Mouse (Mus musculus): Measurements from ENCODE around the gene Acap1. TPM values are rescaled to one million over a fixed set of nuclear protein-coding genes. Genes with fewer than 3 reads are reported as not detected.

Acap1 gene
- polyA plus RNA-seq, 1 experiment from 2014 or later: 5.9 TPM

DNA sequence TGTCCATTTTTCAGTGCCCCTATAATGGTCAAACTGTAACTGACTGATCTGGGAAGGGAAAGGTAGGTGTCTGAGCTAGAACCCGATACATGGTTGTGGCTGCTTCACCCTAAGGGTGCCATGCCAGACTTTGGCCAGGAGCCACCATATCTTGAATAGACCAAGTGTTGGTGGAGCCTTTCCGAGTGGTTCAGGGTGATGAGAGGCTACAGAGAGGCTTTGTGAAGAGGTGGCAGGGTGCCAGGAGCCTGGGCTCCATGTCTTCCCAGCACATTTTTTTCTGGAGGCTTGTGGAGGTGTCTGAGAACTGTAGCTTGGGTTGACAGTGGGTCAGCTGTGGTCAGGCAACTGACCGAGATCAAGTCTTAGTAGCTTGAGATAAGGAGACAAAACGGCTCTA lies 3.9 kb downstream of the Acap1 start:
- Histone ChIP-seq H3K27me3 (replicated peaks) (no peaks in the 10 kb centered on the region), H3K36me3 (no peaks in the 10 kb centered on the region), H3K4me2 (replicated peaks) (no peak overlapping the region), H3K9ac (no peak overlapping the region), H3K4me3 (replicated peaks) (no peak overlapping the region), H3K4me1 (replicated peaks) (no peaks in the 10 kb centered on the region), H3K27ac (no peak overlapping the region), H3K9me3 (no peaks in the 10 kb centered on the region)
- no peak for ATAC-seq
- 73% methylated on average over 4 of the region's 4 CpGs for WGBS

DNA sequence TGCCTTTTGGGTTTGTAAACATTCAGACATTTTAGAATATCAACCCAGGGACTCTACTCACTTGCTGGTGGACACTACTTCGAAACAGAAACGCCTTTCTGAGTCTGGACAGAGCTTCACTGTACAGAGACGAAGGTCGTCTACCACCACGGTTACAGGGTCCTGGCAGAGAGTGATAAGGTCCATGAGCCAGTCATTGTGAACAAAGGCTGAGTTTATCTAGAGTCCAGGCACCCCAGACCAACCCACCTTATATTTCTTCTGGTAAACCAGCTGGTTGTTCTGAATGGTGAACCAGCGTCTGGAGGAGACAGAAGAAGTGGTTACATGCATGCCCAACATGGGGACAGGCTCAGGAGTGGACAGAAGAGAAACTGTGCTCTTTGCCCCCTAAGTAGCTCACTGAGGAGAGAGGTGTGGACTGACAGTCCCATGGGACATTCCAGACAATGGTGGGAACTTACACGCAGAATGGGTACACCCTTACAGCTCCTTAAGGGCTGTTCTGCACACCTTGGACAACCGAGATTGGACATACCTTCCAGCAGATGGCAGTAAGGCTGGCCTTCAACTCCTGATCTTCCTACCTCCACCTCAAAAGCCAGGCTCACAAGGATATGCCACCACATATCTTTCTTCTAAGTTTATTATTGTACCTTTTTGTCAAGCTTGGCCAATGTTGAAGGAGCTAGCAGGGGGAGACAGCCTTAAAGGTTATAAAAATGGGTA lies 8.3 kb downstream of the Acap1 start:
- Histone ChIP-seq H3K4me3 (replicated peaks) (no peak overlapping the region), H3K36me3 (no peaks in the 10 kb centered on the region), H3K27me3 (replicated peaks) (no peaks in the 10 kb centered on the region), H3K9me3 (no peaks in the 10 kb centered on the region), H3K4me2 (replicated peaks) (no peak overlapping the region), H3K27ac (no peak overlapping the region), H3K4me1 (replicated peaks) (peaks cover 6% of the 10 kb centered on the region; the same call in 1 of the 2 replicates), H3K9ac (no peak overlapping the region)
- 65% methylated on average over 8 of the region's 8 CpGs for WGBS
- no peak for ATAC-seq

DNA sequence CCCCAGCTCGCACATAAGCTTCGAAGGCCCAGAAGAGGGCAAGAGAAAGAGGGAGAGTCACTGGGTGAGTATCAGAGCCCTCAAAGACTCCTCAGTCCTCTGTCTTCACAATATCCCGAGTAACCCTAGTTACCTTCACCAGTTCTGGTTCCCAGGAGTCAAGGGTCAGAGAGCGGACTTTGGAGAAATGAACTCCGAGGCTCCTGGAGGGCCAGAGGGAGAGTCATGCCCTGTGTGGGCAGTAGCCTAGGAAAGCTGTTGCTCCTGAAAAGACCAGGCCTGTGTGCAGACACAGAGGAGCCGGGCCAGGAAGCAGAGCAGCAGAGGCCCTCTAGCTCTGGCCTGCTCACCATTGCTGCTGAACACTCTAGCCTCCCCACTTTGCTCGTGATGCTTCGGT lies 10.7 kb downstream of the Acap1 start:
- Histone ChIP-seq H3K9ac (no peak overlapping the region), H3K4me3 (replicated peaks) (no peak overlapping the region), H3K4me2 (replicated peaks) (no peak overlapping the region)

DNA sequence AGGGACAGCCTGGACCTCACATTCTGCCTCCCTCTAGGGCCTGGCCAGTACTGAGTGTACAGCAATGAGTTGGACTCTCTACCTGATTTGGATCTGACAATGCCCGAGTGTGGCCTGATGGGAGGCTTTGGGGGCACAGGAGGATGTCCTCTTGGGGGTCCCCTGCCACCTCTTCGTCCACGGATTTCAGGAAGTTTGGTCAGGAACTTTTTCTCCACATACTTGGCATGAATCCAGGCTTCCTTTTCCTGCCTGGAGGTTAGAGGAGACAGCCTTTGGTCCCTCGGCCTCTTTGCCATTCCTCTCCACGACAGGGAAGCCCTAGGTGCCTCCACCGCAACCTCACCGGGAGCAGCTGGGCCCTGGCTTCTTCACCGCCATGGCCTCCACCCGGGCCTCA lies 11.1 kb downstream of the Acap1 start:
- WGBS: 64% methylated on average over 9 of the region's 9 CpGs
- no peak overlapping the region for H3K4me2 ChIP-seq (replicated peaks)
- no peak overlapping the region for H3K9ac ChIP-seq
- H3K27me3 ChIP-seq (replicated peaks): no peaks in the 10 kb centered on the region
- H3K27ac ChIP-seq: no peak overlapping the region
- no peak overlapping the region for H3K4me3 ChIP-seq (replicated peaks)
- no peak for ATAC-seq
- no peaks in the 10 kb centered on the region for H3K9me3 ChIP-seq
- no peaks in the 10 kb centered on the region for H3K36me3 ChIP-seq
- H3K4me1 ChIP-seq (replicated peaks): peaks cover 21% of the 10 kb centered on the region

More for the DNA sequence above, 10.7 kb downstream of the Acap1 start:
- Histone ChIP-seq H3K27me3 (replicated peaks) (no peaks in the 10 kb centered on the region), H3K27ac (0 out of 2 replicates have a peak overlapping the region, but pooled peaks have one; percentile 3), H3K4me1 (replicated peaks) (peaks cover 17% of the 10 kb centered on the region), H3K36me3 (no peaks in the 10 kb centered on the region), H3K9me3 (no peaks in the 10 kb centered on the region)
- WGBS: 76% methylated on average over 8 of the region's 8 CpGs
- ATAC-seq: no peak

DNA sequence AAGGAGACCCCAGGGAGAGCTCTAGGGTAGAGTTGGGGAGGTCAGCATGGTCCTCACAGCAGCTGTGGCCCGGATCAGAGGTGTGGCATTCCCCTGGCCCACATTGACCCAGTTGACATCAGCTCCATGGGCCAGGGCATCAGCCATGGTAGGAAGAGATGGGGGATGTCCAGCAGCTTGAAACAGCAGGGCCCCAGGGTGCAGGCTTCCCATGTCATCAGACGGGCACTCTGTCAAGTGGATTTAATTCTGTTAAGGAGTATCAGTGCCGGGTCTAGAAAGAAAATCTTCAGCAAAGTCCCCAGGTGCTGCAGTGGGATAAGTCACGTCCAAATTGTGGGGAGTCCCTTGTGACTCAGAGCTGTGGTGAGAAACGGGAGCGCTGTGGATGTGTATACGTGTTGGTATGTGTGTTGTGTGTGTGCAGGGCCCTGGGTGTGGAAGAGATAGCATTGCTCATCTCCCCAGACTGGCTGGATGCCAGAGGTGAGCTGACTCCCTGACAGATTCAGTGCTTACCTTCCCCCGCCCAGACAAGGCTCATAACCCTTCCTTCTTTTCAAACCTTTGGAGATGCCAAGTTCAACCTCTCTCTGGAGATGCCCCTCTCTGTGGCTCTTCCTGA lies 11.7 kb downstream of the Acap1 start:
- Histone ChIP-seq H3K9me3 (no peaks in the 10 kb centered on the region), H3K4me2 (replicated peaks) (no peak overlapping the region), H3K27me3 (replicated peaks) (no peaks in the 10 kb centered on the region), H3K27ac (no peak overlapping the region), H3K36me3 (no peaks in the 10 kb centered on the region), H3K9ac (no peak overlapping the region), H3K4me1 (replicated peaks) (peaks cover 27% of the 10 kb centered on the region), H3K4me3 (replicated peaks) (no peak overlapping the region)
- no peak for ATAC-seq
- WGBS: 79% methylated on average over 8 of the region's 8 CpGs

DNA sequence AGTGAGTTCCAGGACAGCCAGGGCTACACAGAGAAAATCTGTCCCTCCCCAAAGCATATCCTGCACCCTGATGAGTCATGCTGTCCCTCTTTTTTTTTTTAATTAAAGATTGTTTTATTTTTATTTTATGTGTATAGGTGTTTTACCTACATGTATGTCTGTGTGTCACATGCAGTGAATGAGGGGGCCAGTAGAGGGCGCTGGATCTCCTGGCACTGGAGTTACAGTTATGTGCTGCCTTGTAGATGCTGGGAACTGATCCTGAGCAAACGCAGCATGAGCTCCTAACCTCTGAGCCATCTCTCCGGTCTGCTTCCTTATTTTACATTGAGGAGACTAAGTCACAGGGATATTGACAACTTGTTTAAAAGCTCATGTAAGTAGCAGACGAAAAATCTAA lies 12.3 kb downstream of the Acap1 start:
- no peak for ATAC-seq
- WGBS: 64% methylated on average over 4 of the region's 4 CpGs
- Histone ChIP-seq H3K4me3 (replicated peaks) (no peak overlapping the region), H3K27ac (no peak overlapping the region), H3K9ac (no peak overlapping the region), H3K4me1 (replicated peaks) (peaks cover 28% of the 10 kb centered on the region), H3K4me2 (replicated peaks) (no peak overlapping the region), H3K9me3 (no peaks in the 10 kb centered on the region), H3K27me3 (replicated peaks) (no peaks in the 10 kb centered on the region), H3K36me3 (no peaks in the 10 kb centered on the region)

DNA sequence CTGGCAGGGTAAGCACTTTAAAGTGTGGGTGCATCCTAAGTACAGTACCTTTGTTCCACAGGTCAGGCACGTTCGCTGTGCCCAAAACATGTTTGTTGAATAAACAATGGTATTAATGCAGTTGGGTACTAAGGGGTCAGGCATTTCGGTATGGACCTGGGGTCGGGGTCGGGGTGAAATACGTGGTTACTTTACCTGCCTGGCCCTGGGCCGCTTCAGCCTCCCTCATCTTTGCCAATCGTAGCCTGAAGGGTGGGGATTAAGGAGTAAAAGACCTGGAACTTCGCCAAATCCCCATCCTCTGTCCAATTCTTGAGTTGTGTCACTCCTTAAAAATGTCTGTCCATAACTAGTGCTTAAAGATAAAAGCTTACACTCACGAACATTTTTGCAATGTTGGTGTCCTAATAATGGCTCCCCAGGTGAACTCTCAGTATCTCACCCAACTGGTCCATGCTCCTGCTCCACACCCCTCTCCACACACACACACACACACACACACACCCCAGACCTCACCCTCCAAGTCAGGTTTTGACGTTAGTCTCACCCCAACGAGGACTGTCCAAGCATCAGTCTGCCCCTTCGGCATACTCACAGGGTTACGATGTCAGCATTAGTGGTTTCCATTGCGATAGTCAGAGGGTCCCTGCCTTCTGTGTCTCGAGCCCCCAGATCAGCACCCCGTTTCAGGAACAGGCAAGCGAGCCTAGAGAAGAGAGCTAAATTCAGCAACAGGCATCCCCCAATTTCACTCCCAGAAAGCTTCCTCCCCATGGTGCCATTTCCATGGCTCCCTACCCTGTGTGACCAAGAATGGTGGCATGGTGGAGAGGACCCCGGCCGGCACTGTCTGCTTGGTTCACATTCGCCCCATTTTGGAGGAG lies 13.3 kb downstream of the Acap1 start:
- WGBS: 62% methylated on average over 21 of the region's 21 CpGs
- Histone ChIP-seq H3K9me3 (no peaks in the 10 kb centered on the region), H3K4me3 (replicated peaks) (peak overlapping the region; percentile 53), H3K27ac (peak overlapping the region; percentile 93), H3K4me2 (replicated peaks) (peak overlapping the region; percentile 88), H3K36me3 (no peaks in the 10 kb centered on the region), H3K27me3 (replicated peaks) (no peaks in the 10 kb centered on the region), H3K4me1 (replicated peaks) (peaks cover 31% of the 10 kb centered on the region), H3K9ac (peak overlapping the region; percentile 61)
- ATAC-seq: no peak

DNA sequence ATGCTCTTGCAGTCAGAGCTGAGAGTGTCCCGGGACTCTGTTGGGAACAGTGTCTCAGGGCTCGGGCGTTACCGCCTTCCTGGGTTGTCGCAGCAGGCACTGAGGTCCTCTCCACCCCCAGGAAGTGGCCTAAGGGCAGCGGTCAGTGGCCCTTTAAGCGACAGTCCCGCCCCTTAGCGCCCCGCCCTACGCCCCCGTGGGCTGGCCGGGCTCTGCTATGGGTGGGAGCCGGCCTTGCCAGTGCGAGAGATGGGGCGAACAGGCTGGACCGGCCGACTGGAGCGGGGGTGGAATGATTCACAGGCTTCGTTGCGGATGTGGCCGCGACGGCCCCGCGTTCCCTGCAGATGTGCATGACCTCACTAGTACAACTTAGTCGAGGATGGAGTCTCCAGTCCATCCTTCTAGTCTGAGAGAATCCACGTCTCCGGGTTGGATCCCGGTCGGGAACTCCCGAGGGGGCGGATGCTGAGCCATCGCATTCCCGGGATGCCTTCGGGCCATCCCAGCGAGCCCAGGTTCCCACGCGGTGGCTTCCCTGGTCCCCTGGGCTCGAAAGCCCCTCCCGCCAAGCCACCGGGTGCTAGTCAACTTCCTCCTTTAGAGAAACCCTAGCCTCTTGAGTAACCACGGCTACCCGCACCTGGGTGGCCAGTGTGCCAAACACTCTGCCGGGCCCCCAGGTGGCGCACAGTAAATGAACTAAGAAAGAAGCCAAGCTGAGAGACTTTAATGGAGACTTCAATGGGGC lies 14.3 kb downstream of the Acap1 start, which contains the start of gene Kctd11:
Gene Kctd11, minus strand, starts transcription at position 554 of the 751 bp plus-strand sequence.
- peak within 1 kb of the TSS; percentile 88 for H3K4me2 ChIP-seq (replicated peaks)
- peaks cover 33% of the 10 kb centered on the region for H3K4me1 ChIP-seq (replicated peaks)
- no peaks in the 10 kb centered on the region for H3K27me3 ChIP-seq (replicated peaks)
- peak within 1 kb of the TSS; percentile 53 for H3K4me3 ChIP-seq (replicated peaks)
- H3K9ac ChIP-seq: peak within 1 kb of the TSS; percentile 61
- no peaks in the 10 kb centered on the region for H3K9me3 ChIP-seq
- peak; percentile 91 for ATAC-seq
- WGBS: under 1% methylated on average over 46 of the region's 46 CpGs
- H3K36me3 ChIP-seq: no peaks in the 10 kb centered on the region
- H3K27ac ChIP-seq: peak within 1 kb of the TSS; percentile 93

DNA sequence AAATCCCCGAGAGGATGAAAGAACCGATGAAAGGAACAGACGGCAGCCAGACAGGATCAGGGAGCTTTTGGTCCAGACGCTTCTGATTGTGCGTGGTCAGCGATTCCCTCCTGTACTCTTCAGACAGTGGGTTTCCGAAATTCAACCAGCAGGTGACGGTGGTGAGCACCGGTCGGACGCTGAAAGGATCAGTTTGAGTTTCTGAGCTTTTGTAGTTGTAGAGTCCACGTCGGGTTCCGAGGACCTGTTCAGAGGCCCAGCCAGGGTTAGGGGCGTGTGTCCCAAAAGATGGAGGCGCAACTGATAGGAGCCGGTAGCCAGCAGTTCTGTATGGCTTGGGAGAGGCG lies 14.9 kb downstream of the Acap1 start:
- Histone ChIP-seq H3K4me2 (replicated peaks) (peak overlapping the region; percentile 88), H3K4me3 (replicated peaks) (peak overlapping the region; percentile 53), H3K9ac (peak overlapping the region; percentile 61), H3K36me3 (no peaks in the 10 kb centered on the region), H3K9me3 (no peaks in the 10 kb centered on the region), H3K4me1 (replicated peaks) (peaks cover 33% of the 10 kb centered on the region), H3K27me3 (replicated peaks) (no peaks in the 10 kb centered on the region), H3K27ac (peak overlapping the region; percentile 93)
- WGBS: under 1% methylated on average over 18 of the region's 18 CpGs
- peak; percentile 60 for ATAC-seq

DNA sequence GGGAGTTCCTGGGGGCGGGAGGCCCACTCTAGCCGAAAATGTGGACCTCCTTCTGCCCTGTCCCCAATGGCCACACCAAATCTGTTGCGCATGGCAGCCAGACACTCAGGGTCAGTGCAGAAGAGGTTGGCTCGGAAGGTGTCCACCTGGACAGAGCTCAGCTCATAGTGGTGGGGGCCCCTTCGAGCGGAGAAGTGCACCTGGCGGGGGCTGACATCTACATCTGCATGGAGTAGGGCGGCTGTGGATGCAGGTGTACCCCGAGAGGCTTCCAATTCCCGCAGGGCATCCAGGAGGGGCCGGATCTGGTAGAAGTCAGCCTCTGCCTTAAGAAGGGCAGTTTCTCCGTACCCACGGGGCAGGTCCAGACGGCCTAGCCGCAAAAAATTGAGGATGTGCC lies 15.6 kb downstream of the Acap1 start:
- Histone ChIP-seq H3K4me2 (replicated peaks) (peak overlapping the region; percentile 88), H3K9me3 (no peaks in the 10 kb centered on the region), H3K27ac (no peak overlapping the region), H3K4me3 (replicated peaks) (peak overlapping the region; percentile 53), H3K4me1 (replicated peaks) (peaks cover 33% of the 10 kb centered on the region), H3K27me3 (replicated peaks) (no peaks in the 10 kb centered on the region), H3K9ac (peak overlapping the region; percentile 61), H3K36me3 (no peaks in the 10 kb centered on the region)
- ATAC-seq: no peak
- whole genome bisulfite sequencing: 45% methylated on average over 15 of the region's 15 CpGs

DNA sequence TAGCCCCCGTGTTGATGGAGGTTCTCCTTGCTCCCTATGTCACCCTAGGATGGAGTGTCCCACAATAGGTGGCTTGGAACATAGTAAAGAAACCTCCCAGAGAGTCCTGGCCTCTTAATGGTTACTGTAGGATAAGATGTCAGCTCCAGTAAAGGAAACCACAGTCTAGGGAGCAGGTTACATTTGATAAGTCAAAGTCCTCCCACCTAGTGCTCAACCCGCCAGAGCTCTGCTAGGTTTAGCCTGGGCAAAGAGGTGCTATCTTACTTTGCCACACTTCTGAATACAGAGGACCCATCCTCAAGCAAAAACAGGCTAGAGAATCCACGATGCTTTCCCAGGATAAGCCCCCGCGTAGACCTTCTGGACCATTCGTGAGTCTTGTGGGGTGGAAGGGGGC lies 16.4 kb downstream of the Acap1 start:
- peaks cover 27% of the 10 kb centered on the region for H3K4me1 ChIP-seq (replicated peaks)
- 0 out of 2 replicates have a peak overlapping the region, but pooled peaks have one; percentile 40 for H3K27ac ChIP-seq
- H3K4me3 ChIP-seq (replicated peaks): peak overlapping the region; percentile 53
- H3K9me3 ChIP-seq: no peaks in the 10 kb centered on the region
- no peaks in the 10 kb centered on the region for H3K36me3 ChIP-seq
- WGBS: 88% methylated on average over 6 of the region's 6 CpGs
- H3K4me2 ChIP-seq (replicated peaks): peak overlapping the region; percentile 88
- no peak for ATAC-seq
- no peaks in the 10 kb centered on the region for H3K27me3 ChIP-seq (replicated peaks)
- H3K9ac ChIP-seq: peak overlapping the region; percentile 1; the same call in 1 of the 2 replicates

Data from intestine, embryonic 15.5 days (tissue).